Mouse (Mus musculus) kidney, adult 8-10 months (tissue): ENCODE data around the gene Tubgcp6.

ENCODE experiments used
- DNase-seq, 2 experiments: peaks; one replicate each; pipeline ENCODE4 v3.0.0; 2022

Gene Tubgcp6

DNA sequence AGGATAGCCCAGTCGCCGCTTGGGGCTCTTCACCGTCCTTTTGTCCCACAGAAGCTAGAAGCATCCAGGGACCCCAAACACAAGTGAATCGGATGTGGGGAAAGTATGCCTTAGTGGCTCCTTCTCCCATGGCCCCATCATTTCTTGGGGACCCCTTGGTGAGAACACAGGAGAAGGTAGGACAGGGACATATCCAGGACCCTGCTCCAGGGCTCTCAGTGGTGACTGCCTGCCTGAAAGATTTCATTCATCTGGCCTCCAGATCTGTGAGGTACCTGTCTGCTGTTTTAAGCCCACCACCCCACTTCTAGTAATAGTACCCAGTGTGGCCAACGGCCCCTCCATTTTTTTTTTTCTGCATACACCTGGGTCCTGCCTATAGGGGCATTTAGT is 60.4 kb downstream of the Tubgcp6 start:
- no peak for DNase-seq

DNA sequence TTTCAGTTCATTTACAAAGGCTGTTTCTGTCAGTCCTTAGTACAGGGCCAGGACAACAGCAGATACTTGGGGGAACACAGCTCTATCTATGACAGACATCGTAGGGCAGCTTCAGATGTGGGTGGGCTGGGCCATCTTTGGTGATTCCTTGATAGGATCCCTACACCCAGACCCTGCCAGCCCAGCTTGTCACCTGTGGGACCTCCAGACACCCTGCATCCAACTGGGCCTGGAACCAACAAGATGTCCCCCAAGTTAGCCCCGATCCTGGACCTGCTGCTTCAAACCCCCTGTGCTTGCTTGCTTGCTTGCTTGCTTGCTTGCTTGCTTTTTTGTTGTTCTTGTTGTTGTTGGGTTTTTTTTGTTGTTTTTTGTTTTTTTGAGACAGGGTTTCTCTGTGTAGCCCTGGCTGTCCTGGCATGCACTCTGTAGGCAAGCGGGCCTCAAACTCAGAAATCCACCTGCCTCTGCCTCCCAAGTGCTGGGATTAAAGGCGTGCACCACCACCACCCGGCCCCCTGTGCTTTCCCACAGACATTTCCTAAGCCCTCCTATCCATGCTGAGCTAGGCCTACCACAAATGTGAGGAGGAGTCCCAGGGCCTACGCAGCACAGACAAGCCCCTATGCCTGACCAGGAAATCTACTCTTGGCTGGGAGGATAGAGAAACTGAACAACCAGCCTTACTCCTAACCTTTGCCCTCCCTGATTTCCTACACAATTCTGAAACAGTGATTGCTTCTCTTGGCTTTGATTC is 61.0 kb downstream of the Tubgcp6 start:
- DNase-seq = no peak

DNA sequence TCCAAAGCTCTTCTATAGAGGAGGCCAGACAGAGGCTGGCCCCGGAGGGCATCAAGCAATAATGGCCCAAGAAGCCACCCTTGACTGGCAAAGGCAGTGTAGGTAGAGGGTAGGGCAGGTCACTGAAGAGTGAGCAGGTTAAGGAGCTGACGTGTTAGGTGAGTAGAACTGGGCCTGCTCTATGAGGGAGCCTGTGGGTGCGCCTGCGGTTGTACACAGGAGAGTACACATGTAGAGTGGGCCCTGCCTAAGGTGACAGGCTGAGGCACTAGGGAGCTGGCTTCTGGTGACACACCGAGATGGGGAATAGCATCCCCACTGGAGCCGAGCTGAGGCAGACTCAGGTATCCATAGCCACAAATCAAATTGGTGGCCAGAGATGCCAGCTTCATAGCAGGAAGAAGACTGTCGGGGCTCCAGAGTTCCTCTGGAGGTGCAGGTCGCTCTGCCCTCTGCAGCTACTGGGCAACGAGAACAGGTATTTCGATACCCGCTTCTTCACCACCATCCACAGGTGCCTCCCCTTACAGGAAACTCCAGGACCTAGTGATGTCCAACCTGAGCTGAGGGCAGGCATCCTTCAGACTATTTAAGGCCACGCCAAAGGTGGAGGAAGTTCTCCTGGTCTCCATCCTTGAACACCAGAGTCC is 62.0 kb downstream of the Tubgcp6 start:
- no peak for DNase-seq

DNA sequence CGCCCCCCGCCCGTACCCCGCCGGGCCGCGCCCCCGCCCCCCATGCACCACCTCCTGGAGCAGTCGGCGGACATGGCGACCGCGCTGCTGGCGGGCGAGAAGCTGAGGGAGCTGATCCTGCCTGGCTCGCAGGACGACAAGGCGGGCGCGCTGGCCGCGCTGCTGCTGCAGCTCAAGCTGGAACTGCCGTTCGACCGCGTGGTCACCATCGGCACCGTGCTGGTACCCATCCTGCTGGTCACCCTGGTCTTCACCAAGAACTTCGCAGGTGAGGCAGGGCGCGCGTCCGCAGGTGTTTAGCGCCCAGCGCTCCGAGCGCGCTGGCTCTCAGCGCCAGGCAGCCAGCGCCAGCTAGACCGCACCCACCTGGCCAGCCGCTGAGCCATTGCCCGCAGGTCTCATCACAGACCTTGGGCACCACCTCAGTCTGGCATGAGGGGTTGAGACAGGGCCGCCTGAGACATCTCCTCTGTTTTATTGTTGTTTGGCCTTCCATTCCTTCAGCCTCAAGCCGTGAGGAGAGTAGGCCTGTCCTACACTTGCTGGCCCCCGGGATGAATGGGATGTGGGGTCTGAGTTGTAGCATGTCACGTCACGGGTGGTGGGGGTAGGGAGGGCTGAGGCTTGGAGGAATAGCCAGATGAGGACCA is 62.8 kb downstream of the Tubgcp6 start:
- DNase-seq = no peak

DNA sequence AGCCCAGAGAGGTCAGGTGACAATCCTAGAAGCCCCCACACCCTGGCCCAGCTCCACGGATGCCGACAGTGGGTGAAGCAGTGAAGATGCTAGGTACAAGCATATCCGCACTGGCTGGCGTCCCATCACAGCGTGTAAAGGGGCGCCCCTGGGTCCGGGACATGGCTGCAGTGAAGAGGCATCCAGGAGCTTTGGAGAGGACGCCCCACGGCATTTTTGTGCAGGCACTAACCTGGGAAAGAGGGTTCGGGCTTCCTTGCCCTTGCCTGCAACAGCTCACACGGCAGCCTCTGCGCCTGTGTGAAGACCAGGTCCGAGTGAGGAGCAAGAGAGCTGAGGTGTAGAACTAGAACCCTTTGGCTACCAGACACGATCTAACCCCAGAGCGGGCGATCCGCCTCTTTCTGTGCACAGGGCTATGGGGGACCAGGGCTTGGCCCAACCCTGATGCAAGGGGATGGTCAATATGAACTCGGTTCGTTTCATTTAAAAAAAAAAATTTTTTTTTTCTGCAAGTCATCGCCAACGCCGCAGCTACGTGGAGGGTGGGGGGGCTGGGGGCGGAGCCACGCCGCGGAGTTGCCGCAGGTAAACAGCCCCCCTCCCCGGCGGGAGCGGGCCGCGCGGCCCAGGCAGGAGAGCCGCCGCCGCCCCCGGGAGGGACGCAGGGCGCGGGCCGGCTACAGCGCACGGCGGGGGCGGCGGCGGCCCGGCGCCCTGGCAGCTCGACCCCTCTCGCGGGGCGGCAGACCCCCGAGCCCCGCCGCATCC is 63.6 kb downstream of the Tubgcp6 start, which contains the start of gene Panx2:
Panx2 (plus strand) TSS at position 574 of the 771 bp plus-strand sequence.
- no peak for DNase-seq

DNA sequence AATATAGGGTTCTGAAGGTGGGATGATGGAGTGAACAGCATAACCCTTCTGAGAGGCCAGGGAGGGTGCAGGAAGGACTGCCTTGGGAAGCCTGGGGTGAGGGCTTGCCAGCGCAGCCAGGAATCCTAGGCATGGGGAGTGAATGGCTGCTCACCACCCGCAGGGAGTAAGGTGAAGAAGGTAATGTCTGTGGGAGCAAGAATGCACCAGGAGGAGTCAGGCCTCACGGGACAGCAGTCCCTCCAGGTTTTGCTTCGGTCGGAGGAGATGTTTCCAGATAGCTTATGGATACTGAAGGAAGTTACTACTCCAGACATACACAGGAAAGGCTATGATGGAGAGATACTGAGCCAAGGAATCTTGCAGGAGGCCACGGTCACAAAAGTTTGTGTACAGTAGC is 64.2 kb downstream of the Tubgcp6 start:
- DNase-seq = no peak

DNA sequence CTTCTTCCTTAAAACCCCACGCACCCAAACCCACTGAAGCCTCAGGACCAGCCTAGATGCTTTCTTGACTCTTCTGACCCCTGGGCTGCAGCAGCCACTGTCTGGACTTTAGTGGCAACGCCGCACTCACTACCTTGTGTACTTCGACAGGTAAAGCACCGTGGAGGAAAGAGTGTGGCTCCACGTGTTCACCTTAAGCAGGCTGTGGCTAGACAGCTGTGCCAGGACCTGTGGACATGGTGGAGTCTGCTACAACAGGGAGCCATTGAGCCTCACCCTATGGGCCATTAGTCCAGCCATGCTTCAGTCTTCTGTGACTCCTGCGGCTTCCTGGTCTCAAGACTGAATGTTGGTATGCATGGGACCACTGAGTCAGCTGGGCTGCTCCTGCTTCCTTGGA is 68.2 kb downstream of the Tubgcp6 start:
- no peak for DNase-seq
